ENCODE assay signal across 7 mouse cellular contexts in genomic region chr2:21261370-21262006, GRCm38 (mm10). TPM values are rescaled to one million over a fixed set of nuclear protein-coding genes. Genes with fewer than 3 reads are reported as not detected.
A peak's percentile ranks its signal among the peaks of the same experiment; 100 is the strongest.
DNase-seq lines count a peak whose midpoint lies in the region; TF ChIP-seq lines count a peak whose summit lies in the region.

No protein-coding gene starts in this region.

- peaks cover 44% of the 10 kb centered on the region for H3K4me1 ChIP-seq in megakaryocyte, embryonic 14.5 days

- DNase-seq in adipocyte (ENCODE audit: low spot score) = peak; percentile 81
- DNase-seq in cerebellum, postnatal 36 days = peak; percentile 60 to 66
- peak; percentile 48 for DNase-seq in gastrocnemius, postnatal 10 days
- peak; percentile 46 for DNase-seq in hindlimb bud, embryonic 11.5 days (ENCODE audit: extremely low spot score, low read depth, low spot score)
- peak; percentile 44 to 46 for DNase-seq in left cerebral cortex, adult 2 months (ENCODE audit: extremely low spot score in 1 of 2, low spot score in 2 of 2)
- peak; percentile 37 for DNase-seq in right cerebral cortex, postnatal 14 days

- no peaks in the 10 kb centered on the region for H3K36me3 ChIP-seq in megakaryocyte, embryonic 14.5 days (replicated peaks; ENCODE audit: low read length)

- intact Hi-C loops in left cerebral cortex, adult 2 months (cut with DNase I) = loop anchor here (5.0 kb wide), 2 partner anchors 49 to 364 kb away; no protein-coding TSS in a partner anchor

- H3K4me3 ChIP-seq in left cerebral cortex, adult 2 months = no peak overlapping the region
- H3K4me3 ChIP-seq in megakaryocyte, embryonic 14.5 days (replicated peaks) = peak overlapping the region; percentile 86

- TF ChIP-seq CTCF in left cerebral cortex, adult 2 months (IDR thresholded peaks at IDR 0.05) = peak; percentile 82

- no peaks in the 10 kb centered on the region for H3K9me3 ChIP-seq in megakaryocyte, embryonic 14.5 days

- no peak overlapping the region for H3K27ac ChIP-seq in left cerebral cortex, adult 2 months

- no peaks in the 10 kb centered on the region for H3K27me3 ChIP-seq in megakaryocyte, embryonic 14.5 days (replicated peaks)

RNA-seq across cellular contexts. Expression of gene Thnsl1, which starts 56.0 kb away (rescaled TPM):
- 1 to 10 TPM; 2.9 to 4.1 TPM for total RNA-seq in gastrocnemius, postnatal 10 days (2021)
- total RNA-seq in left cerebral cortex, adult 2 months (2021) = 10 to 100 TPM; 19.9 to 24.2 TPM
- polyA plus RNA-seq in megakaryocyte, embryonic 14.5 days (2012; ENCODE audit: insufficient read depth, low replicate concordance) = 0.54 TPM in 1 of 2 replicates, not detected in the other

RNA-seq across cellular contexts. Expression of gene Enkur, which starts 56.3 kb away (rescaled TPM):
- total RNA-seq in gastrocnemius, postnatal 10 days (2021) = 1 to 10 TPM; 4.1 to 5.3 TPM
- 1 to 10 TPM; 3.2 to 4.2 TPM for total RNA-seq in left cerebral cortex, adult 2 months (2021)
- 0.32 TPM in 1 of 2 replicates, not detected in the other for polyA plus RNA-seq in megakaryocyte, embryonic 14.5 days (2012; ENCODE audit: insufficient read depth, low replicate concordance)

Comparison
In these comparisons a context has a peak if more than half of its experiments do, and no peak if none do; other contexts are left out.
1. RNA of gene Thnsl1, which starts 56.0 kb away (total RNA-seq): 19.9 to 24.2 TPM in left cerebral cortex, adult 2 months; 2.9 to 4.1 TPM in gastrocnemius, postnatal 10 days; every median in the first group is over 4 times any median in the second.
2. Peak in every context shown above with its lines, with median percentiles within 50 percentile points of each other: DNase-seq.